Mouse (Mus musculus) midbrain, embryonic 13.5 days (tissue): ENCODE results near the gene Gpr156. TPM values are rescaled to one million over a fixed set of nuclear protein-coding genes. Genes with fewer than 3 reads are reported as not detected.

Experiments
- ATAC-seq: fragments of 200-750 bp; cut with Nextera tagmentation; 2 replicates; pipeline ENCODE4 v1.8.0; 2017; ENCODE audit warnings: mild to moderate bottlenecking, moderate TSS enrichment, moderate library complexity
- H3K27ac ChIP-seq: fragments of 300-500 bp; sonication (generic); 2 replicates; pipeline ENCODE4 v1.5.1; 2015; ENCODE audit warnings: inconsistent platforms, mild to moderate bottlenecking, moderate library complexity
- H3K27me3 ChIP-seq: fragments of 300-500 bp; sonication (generic); 2 replicates; pipeline ENCODE4 v1.6.1; 2015; ENCODE audit warnings: mild to moderate bottlenecking, inconsistent platforms
- H3K36me3 ChIP-seq: fragments of 300-500 bp; sonication (generic); 2 replicates; pipeline ENCODE4 v1.6.1; 2015; ENCODE audit warnings: mild to moderate bottlenecking, inconsistent platforms
- H3K4me1 ChIP-seq: fragments of 300-500 bp; sonication (generic); replicated peaks from 2 replicates; pipeline ENCODE4 v1.6.1; 2015; ENCODE audit warnings: inconsistent platforms
- H3K4me2 ChIP-seq: fragments of 300-500 bp; sonication (generic); replicated peaks from 2 replicates; pipeline ENCODE4 v1.6.1; 2015; ENCODE audit warnings: moderate library complexity, mild to moderate bottlenecking, inconsistent platforms
- H3K4me3 ChIP-seq: fragments of 300-500 bp; sonication (generic); replicated peaks from 2 replicates; pipeline ENCODE4 v1.5.1; 2015; ENCODE audit warnings: mild to moderate bottlenecking, inconsistent platforms
- H3K9ac ChIP-seq: fragments of 300-500 bp; sonication (generic); replicated peaks from 2 replicates; pipeline ENCODE4 v1.6.1; 2015; ENCODE audit warnings: mild to moderate bottlenecking, inconsistent platforms
- H3K9me3 ChIP-seq: fragments of 300-500 bp; sonication (generic); 2 replicates; pipeline ENCODE4 v1.6.1; 2016; ENCODE audit warnings: mild to moderate bottlenecking, inconsistent platforms
- WGBS: fragments of 180-500 bp; shearing (Covaris S2); methylation state at CpG from one replicate; pipeline ENCODE4 v1.1.7; 2015; 5-methylcytosine and 5-hydroxymethylcytosine counted together
- polyA plus RNA-seq: library from polyadenylated mRNA; unstranded; fragments of >200 nt; fragmentation: Nextera tagmentation; extraction: Ambion mirVana; gene quantifications from 2 replicates; pipeline ENCODE4 v1.2.1, GENCODE M21; 2015

Gene Gpr156
- polyA plus RNA-seq, 1 experiment from 2014 or later = 9.4 TPM

DNA sequence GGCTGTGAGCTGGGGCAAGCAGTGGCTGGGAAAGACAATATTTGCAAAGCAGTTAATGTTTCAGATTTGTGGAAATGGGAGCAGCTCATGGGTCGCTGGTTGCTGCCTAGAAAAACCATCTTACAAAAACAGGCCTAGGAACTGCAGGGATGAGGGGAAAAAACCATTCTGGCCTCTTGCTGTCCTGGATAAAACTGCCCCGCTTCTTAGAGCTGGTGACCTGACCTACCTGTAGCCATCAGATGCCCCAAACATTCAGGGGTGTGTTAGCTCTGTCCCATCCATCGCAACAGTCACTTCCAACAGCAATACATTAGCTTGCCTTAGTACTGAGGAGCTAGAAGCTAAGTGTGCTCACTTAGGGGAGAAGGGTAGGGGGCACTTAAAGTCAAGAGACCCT, 27.3 kb upstream of the Gpr156 start:
- ATAC-seq = no peak
- H3K4me3 ChIP-seq = no peak overlapping the region
- H3K27me3 ChIP-seq = no peaks in the 10 kb centered on the region
- H3K4me2 ChIP-seq = no peak overlapping the region
- no peaks in the 10 kb centered on the region for H3K9me3 ChIP-seq
- peaks cover 10% of the 10 kb centered on the region for H3K36me3 ChIP-seq
- H3K27ac ChIP-seq = no peak overlapping the region
- no peak overlapping the region for H3K9ac ChIP-seq
- peaks cover 20% of the 10 kb centered on the region for H3K4me1 ChIP-seq
- 91% methylated on average over 3 of the region's 3 CpGs for WGBS

- Histone ChIP-seq H3K4me2 (no peak overlapping the region), H3K27me3 (no peaks in the 10 kb centered on the region), H3K36me3 (peaks cover 6% of the 10 kb centered on the region; the same call in 1 of the 2 replicates), H3K9ac (no peak overlapping the region), H3K4me1 (peaks cover 20% of the 10 kb centered on the region), H3K4me3 (no peak overlapping the region), H3K27ac (0 out of 2 replicates have a peak overlapping the region, but pooled peaks have one; percentile 15), H3K9me3 (no peaks in the 10 kb centered on the region)
- ATAC-seq = 0 out of 2 replicates have a peak, but pooled peaks have one; percentile 66
- 26% methylated on average over 2 of the region's 2 CpGs for WGBS
Measured at GRCm38 (mm10) chr16:37892667-37893066, 23.6 kb upstream of the Gpr156 start.

GRCm38 (mm10) chr16:37893381-37893780, 22.9 kb upstream of the Gpr156 start:
- H3K4me2 ChIP-seq = no peak overlapping the region
- WGBS = 75% methylated on average over 6 of the region's 6 CpGs
- H3K9ac ChIP-seq = no peak overlapping the region
- ATAC-seq = no peak
- H3K4me3 ChIP-seq = no peak overlapping the region
- no peaks in the 10 kb centered on the region for H3K9me3 ChIP-seq
- H3K27ac ChIP-seq = peak overlapping the region; percentile 15; the same call in 1 of the 2 replicates
- peaks cover 20% of the 10 kb centered on the region for H3K4me1 ChIP-seq
- H3K27me3 ChIP-seq = no peaks in the 10 kb centered on the region
- peaks cover 6% of the 10 kb centered on the region; the same call in 1 of the 2 replicates for H3K36me3 ChIP-seq

- no peak overlapping the region for H3K4me2 ChIP-seq
- no peak overlapping the region for H3K4me3 ChIP-seq
Measured at GRCm38 (mm10) chr16:37893942-37894341, 22.4 kb upstream of the Gpr156 start.

DNA sequence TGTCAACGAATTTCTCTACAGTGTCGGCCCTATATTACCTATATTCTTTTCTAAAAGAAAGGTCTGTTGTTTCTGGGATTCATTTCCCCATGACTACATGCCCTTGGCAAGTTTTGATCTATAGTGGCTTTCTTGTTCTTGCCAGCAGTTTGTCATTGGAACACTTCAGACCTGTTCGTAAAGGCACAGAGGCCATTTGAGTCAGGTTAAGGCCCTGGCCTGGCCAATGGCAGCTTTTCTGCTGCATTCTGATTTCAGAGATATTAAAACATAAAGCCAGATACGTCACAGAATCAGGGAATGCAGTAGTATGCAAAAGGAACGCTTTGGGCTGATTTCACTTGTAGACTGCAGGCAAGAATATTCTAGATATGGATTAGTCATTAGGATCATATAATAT, 17.5 kb upstream of the Gpr156 start:
- no peaks in the 10 kb centered on the region for H3K36me3 ChIP-seq
- WGBS = 93% methylated on average over 5 of the region's 5 CpGs
- H3K27ac ChIP-seq = no peak overlapping the region
- H3K4me2 ChIP-seq = no peak overlapping the region
- no peak for ATAC-seq
- H3K9ac ChIP-seq = no peak overlapping the region
- H3K4me1 ChIP-seq = peaks cover 5% of the 10 kb centered on the region; the same call in 1 of the 2 replicates
- H3K27me3 ChIP-seq = no peaks in the 10 kb centered on the region
- H3K4me3 ChIP-seq = no peak overlapping the region
- H3K9me3 ChIP-seq = no peaks in the 10 kb centered on the region

More at GRCm38 (mm10) chr16:37893942-37894341, 22.4 kb upstream of the Gpr156 start:
- 86% methylated on average over 2 of the region's 2 CpGs for WGBS
- peaks cover 20% of the 10 kb centered on the region for H3K4me1 ChIP-seq
- no peaks in the 10 kb centered on the region for H3K9me3 ChIP-seq
- H3K9ac ChIP-seq = no peak overlapping the region
- H3K27me3 ChIP-seq = no peaks in the 10 kb centered on the region
- ATAC-seq = no peak
- H3K36me3 ChIP-seq = peaks cover 4% of the 10 kb centered on the region; the same call in 1 of the 2 replicates
- no peak overlapping the region for H3K27ac ChIP-seq

GRCm38 (mm10) chr16:37899357-37899756, 16.9 kb upstream of the Gpr156 start:
- Histone ChIP-seq H3K27ac (no peak overlapping the region), H3K27me3 (no peaks in the 10 kb centered on the region), H3K4me3 (no peak overlapping the region), H3K36me3 (no peaks in the 10 kb centered on the region), H3K9me3 (no peaks in the 10 kb centered on the region), H3K4me1 (0 out of 2 replicates have a peak, but pooled peaks cover 3% of the 10 kb centered on the region), H3K9ac (no peak overlapping the region), H3K4me2 (no peak overlapping the region)
- 38% methylated on average over 2 of the region's 2 CpGs for whole genome bisulfite sequencing
- ATAC-seq = no peak

DNA sequence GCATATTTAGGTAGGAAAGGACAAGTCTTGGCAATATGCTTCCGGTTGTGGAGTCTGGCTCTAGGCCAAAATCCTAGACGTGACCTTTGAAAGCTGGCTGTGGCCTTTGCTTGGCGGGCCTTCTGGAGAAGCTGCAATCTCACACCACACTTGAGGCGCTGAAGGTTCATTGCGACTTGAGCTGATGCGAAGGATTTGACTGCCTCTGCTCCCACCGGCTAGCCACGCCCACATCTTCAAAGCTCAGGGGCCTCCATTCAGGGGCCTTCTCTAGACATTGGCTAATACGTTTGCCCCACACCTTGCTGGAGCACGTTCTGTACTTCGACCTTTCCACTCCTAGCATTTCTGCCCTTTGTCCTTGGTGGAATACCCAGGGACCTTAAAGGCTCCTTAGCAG, 15.0 kb upstream of the Gpr156 start:
- no peaks in the 10 kb centered on the region for H3K9me3 ChIP-seq
- WGBS = 45% methylated on average over 11 of the region's 11 CpGs
- no peak overlapping the region for H3K27ac ChIP-seq
- no peaks in the 10 kb centered on the region for H3K36me3 ChIP-seq
- H3K9ac ChIP-seq = no peak overlapping the region
- no peak overlapping the region for H3K4me2 ChIP-seq
- no peak overlapping the region for H3K4me3 ChIP-seq
- ATAC-seq = no peak
- H3K4me1 ChIP-seq = 0 out of 2 replicates have a peak, but pooled peaks cover 3% of the 10 kb centered on the region
- no peaks in the 10 kb centered on the region for H3K27me3 ChIP-seq

DNA sequence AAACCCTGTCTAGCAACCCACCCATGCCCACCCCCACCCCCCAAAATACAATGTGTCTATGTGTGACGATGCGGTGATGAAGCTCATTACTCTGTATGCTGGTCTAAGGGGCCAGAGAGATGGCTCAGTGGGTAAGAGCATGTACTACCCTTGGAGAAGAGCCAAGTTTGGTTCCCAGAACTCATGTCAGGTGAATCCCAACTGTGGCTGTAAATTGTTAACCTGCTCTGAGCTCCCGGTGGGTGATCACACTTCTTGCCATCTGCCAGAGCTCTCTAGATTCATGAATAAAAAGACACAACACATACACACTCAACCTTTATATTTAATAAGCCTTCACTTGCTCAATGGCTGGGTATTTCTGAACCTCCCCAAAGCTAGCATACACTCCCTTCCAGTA, 9.8 kb upstream of the Gpr156 start:
- H3K4me1 ChIP-seq = no peaks in the 10 kb centered on the region
- ATAC-seq = no peak
- 97% methylated on average over 3 of the region's 3 CpGs for WGBS

DNA sequence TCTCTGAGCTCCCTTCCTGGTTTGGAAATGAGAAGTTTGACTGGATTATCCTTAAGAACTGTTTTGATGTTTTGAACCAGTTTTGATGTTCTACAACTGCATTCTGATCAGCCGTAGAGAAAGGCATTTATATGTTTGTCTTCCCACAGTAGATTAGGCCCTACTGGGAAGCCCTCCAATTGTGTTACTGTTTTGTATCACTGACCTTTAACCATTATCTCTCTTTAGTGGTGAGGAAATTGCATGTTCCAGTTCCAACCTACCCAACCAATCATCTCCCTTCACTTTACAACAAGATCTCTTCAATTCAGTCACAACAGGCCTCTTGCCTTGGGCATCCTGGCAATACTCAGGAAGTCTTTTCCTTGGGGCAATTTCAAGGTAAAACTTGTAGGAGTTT, 5.2 kb upstream of the Gpr156 start:
- H3K36me3 ChIP-seq = no peaks in the 10 kb centered on the region
- H3K4me1 ChIP-seq = peaks cover 9% of the 10 kb centered on the region; the same call in 1 of the 2 replicates
- H3K9me3 ChIP-seq = no peaks in the 10 kb centered on the region
- ATAC-seq = no peak
- no peak overlapping the region for H3K9ac ChIP-seq
- no peak overlapping the region for H3K4me3 ChIP-seq
- H3K27ac ChIP-seq = no peak overlapping the region
- WGBS = 73% methylated on average over 1 of the region's 1 CpGs
- H3K27me3 ChIP-seq = 0 out of 2 replicates have a peak, but pooled peaks cover 4% of the 10 kb centered on the region
- H3K4me2 ChIP-seq = no peak overlapping the region

More for the DNA sequence above, 9.8 kb upstream of the Gpr156 start:
- Histone ChIP-seq H3K9me3 (no peaks in the 10 kb centered on the region), H3K27ac (no peak overlapping the region), H3K9ac (no peak overlapping the region), H3K4me3 (no peak overlapping the region), H3K27me3 (no peaks in the 10 kb centered on the region), H3K4me2 (no peak overlapping the region), H3K36me3 (no peaks in the 10 kb centered on the region)

DNA sequence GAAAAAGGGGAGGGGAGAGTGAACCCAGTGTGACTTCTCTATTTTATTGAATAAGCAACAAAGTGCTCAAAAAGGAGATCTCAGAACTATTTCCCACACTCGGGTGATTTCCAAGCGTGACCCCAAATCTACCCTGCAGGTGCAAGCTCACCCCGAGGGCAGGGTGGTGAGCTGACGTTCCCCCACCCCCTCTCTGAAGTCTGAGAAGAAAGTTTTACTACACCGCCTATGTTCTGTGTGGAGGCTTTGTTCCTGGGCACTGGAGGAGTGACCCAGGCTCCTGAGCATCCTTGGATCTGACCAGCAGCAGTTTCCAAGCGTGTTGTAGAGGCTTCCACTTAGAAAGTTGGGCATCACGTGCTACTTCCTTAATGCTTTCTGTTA, 514 bp downstream of the Gpr156 start:
- no peaks in the 10 kb centered on the region for H3K9me3 ChIP-seq
- H3K36me3 ChIP-seq = no peaks in the 10 kb centered on the region
- WGBS = 14% methylated on average over 7 of the region's 7 CpGs
- H3K4me2 ChIP-seq = peak overlapping the region; percentile 78
- ATAC-seq = no peak
- H3K4me3 ChIP-seq = peak overlapping the region; percentile 57
- peaks cover 46% of the 10 kb centered on the region for H3K4me1 ChIP-seq
- H3K9ac ChIP-seq = peak overlapping the region; percentile 72
- no peak overlapping the region for H3K27ac ChIP-seq
- H3K27me3 ChIP-seq = 0 out of 2 replicates have a peak, but pooled peaks cover 4% of the 10 kb centered on the region

GRCm38 (mm10) chr16:37919000-37919399, 2.7 kb downstream of the Gpr156 start:
- Histone ChIP-seq H3K9ac (no peak overlapping the region), H3K4me1 (peaks cover 46% of the 10 kb centered on the region), H3K27me3 (0 out of 2 replicates have a peak, but pooled peaks cover 4% of the 10 kb centered on the region), H3K27ac (no peak overlapping the region), H3K9me3 (no peaks in the 10 kb centered on the region), H3K4me3 (no peak overlapping the region), H3K4me2 (no peak overlapping the region), H3K36me3 (no peaks in the 10 kb centered on the region)
- 87% methylated on average over 6 of the region's 6 CpGs for WGBS
- no peak for ATAC-seq

DNA sequence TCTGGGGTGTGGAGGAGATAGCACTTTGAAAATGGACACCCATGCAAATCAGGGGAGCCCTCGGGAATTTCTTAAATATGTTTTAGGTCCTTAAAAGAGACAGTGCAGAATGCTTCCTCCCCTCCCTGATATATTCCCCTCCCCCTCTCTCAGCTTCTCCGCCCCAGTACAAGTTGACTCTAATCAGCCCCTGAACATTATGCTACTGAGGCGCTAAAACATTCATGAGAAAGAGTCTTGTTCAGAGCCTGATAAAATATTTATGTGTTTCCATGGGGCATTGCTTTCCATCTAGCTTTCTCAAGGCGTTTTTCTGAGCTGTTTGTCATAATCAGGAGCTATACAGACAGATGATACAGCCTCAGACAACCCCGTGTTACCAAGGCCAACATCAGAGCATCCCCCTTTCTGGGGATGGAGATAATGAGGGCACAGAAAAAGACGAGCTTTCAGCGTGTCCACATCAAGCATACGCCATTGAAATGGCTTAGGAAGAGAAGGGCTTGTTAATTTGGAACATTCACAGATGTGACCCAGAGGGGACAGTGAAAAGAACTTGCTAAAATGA, 4.6 kb downstream of the Gpr156 start:
- Histone ChIP-seq H3K9ac (no peak overlapping the region), H3K27me3 (no peaks in the 10 kb centered on the region), H3K9me3 (no peaks in the 10 kb centered on the region), H3K36me3 (no peaks in the 10 kb centered on the region), H3K4me3 (no peak overlapping the region), H3K4me2 (0 out of 2 replicates have a peak overlapping the region, but pooled peaks have one; percentile 23), H3K27ac (peak overlapping the region; percentile 85), H3K4me1 (peaks cover 42% of the 10 kb centered on the region)
- ATAC-seq = peak; percentile 85
- WGBS = 30% methylated on average over 8 of the region's 8 CpGs
